Mouse (Mus musculus): ENCODE measurements around the gene Cpped1. TPM values are rescaled to one million over a fixed set of nuclear protein-coding genes. Genes with fewer than 3 reads are reported as not detected.

The Cpped1 gene
- total and polyA plus RNA-seq, 3 experiments = 13.6 to 34.6 (median 17.5) TPM

DNA sequence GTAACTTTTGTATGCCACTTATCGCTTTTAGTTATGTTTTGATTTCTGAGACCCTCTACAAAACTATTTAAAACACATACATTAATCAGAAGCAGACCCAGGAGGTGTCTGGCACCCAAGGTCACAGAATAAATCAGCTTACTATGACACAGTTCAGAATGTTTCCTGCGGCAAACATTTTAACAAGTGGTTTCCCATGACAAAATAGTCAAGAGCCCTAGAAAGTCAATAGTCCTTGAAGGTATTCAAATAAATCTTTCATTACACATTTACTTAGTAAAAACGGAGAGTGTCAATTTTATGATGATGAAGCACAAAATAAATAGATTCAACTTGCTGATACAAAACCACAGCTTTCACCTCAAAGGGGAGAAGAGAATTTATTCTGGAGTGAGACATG, 19.5 kb downstream of the Cpped1 start:
- Histone ChIP-seq H3K79me2 (replicated peaks; ENCODE audit: control insufficient read depth, extremely low read depth, insufficient read depth, poor library complexity, severe bottlenecking) (no peaks in the 10 kb centered on the region), H3K4me3 (replicated peaks in 1 of 3; ENCODE audit: low read depth in 2 of 3, low read length in 2 of 3, poor library complexity in 1 of 3) (no peak overlapping the region), H3K9ac (ENCODE audit: insufficient read depth, low read depth) (no peak overlapping the region), H3K36me3 (replicated peaks in 1 of 2; ENCODE audit: control insufficient read depth in 1 of 2, insufficient read depth in 1 of 2, low read length in 1 of 2) (peaks cover 21 to 60% of the 10 kb centered on the region in 2 experiments), H3K4me1 (ENCODE audit: control insufficient read depth in 1 of 2, insufficient read depth in 2 of 2) (peaks cover 0 to 4% of the 10 kb centered on the region in 2 experiments; a peak in 1 of 4 replicates), H3K27ac (ENCODE audit: insufficient read depth, low read depth) (no peak overlapping the region), H3K9me3 (replicated peaks; ENCODE audit: low read length) (peaks cover 2% of the 10 kb centered on the region), H3K27me3 (replicated peaks) (no peaks in the 10 kb centered on the region), H3K4me2 (ENCODE audit: insufficient read depth, low read depth, poor library complexity, severe bottlenecking) (no peak overlapping the region)
- in situ Hi-C loops (cut with MboI; ENCODE audit: low pct_ligation_motif_present, low pct_unique_long_range_greater_than_20kb, low sequenced_read_pairs) (no loop called here), dilution Hi-C loops (cut with MboI; ENCODE audit: extremely low pct_ligation_motif_present, extremely low pct_unique_long_range_greater_than_20kb, low sequenced_read_pairs) (no loop called here)
- no peak for DNase-seq (ENCODE audit: extremely low read depth)
- no peak for TF ChIP-seq SIN3A (IDR thresholded peaks at IDR 0.05; ENCODE audit: low read length)
- no peak for TF ChIP-seq BHLHE40 (IDR thresholded peaks at IDR 0.05; ENCODE audit: low read depth, low read length)
- no peak for TF ChIP-seq ZKSCAN1 (IDR thresholded peaks at IDR 0.05; ENCODE audit: borderline replicate concordance, low read depth, low read length)
- no peak for TF ChIP-seq UBTF (IDR thresholded peaks at IDR 0.05; ENCODE audit: low read depth, low read length)
- TF ChIP-seq CTCF (conservative IDR thresholded peaks at IDR 0.05 in 1 of 2, IDR thresholded peaks at IDR 0.05 in 1 of 2; ENCODE audit: low read depth in 2 of 2, low read length in 2 of 2) = no peak
- TF ChIP-seq KAT2A (IDR thresholded peaks at IDR 0.05; ENCODE audit: insufficient replicate concordance, low read length) = no peak
- TF ChIP-seq PAX5 (IDR thresholded peaks at IDR 0.05; ENCODE audit: low read length) = no peak
- TF ChIP-seq ZMIZ1 (IDR thresholded peaks at IDR 0.05; ENCODE audit: low read depth, low read length) = no peak
- TF ChIP-seq ZC3H11A (IDR thresholded peaks at IDR 0.05; ENCODE audit: low read depth, low read length) = no peak
- TF ChIP-seq RAD21 (IDR thresholded peaks at IDR 0.05; ENCODE audit: low read depth, low read length) = no peak

DNA sequence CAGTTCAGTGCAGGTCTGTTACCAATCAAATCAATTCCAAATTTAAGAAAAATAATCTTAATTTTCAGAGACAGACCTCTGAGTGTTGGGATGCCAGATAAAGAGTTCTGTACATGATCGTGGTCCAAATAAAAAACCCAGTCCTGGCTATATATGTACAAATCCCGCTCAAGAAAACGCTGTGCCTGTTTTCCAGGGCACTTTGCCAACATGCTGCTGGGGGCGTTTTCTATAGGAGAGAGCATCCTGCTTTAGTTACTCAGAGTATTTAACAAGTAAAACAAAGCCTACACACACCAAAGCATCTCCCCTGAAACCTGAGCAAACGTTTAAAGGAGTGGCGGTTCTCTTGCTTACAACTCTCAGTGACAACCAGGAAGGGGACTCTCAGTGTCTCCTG, 27.4 kb downstream of the Cpped1 start:
- H3K4me2 ChIP-seq (ENCODE audit: insufficient read depth, low read depth, poor library complexity, severe bottlenecking) = no peak overlapping the region
- H3K9me3 ChIP-seq (replicated peaks; ENCODE audit: low read length) = no peaks in the 10 kb centered on the region
- H3K27me3 ChIP-seq (replicated peaks) = no peaks in the 10 kb centered on the region
- H3K9ac ChIP-seq (ENCODE audit: insufficient read depth, low read depth) = no peak overlapping the region
- no peak overlapping the region for H3K4me3 ChIP-seq (replicated peaks in 1 of 3; ENCODE audit: low read depth in 2 of 3, low read length in 2 of 3, poor library complexity in 1 of 3)
- no peaks in the 10 kb centered on the region for H3K79me2 ChIP-seq (replicated peaks; ENCODE audit: control insufficient read depth, extremely low read depth, insufficient read depth, poor library complexity, severe bottlenecking)
- no peak for TF ChIP-seq GABPA (IDR thresholded peaks at IDR 0.05; ENCODE audit: insufficient replicate concordance, low read depth, low read length)
- TF ChIP-seq TBP (conservative IDR thresholded peaks at IDR 0.05; ENCODE audit: low read depth, low read length) = no peak
- no peak for TF ChIP-seq UBTF (IDR thresholded peaks at IDR 0.05; ENCODE audit: low read depth, low read length)
- TF ChIP-seq POLR2AphosphoS2 (IDR thresholded peaks at IDR 0.05; ENCODE audit: low read depth, low read length) = no peak
- no peak for TF ChIP-seq SIN3A (IDR thresholded peaks at IDR 0.05; ENCODE audit: low read length)
- no peak for TF ChIP-seq CHD1 (IDR thresholded peaks at IDR 0.05; ENCODE audit: low read depth, low read length)
- no peak for TF ChIP-seq MAX (IDR thresholded peaks at IDR 0.05; ENCODE audit: low read length)
- no peak for TF ChIP-seq ZC3H11A (IDR thresholded peaks at IDR 0.05; ENCODE audit: low read depth, low read length)
- TF ChIP-seq ZMIZ1 (IDR thresholded peaks at IDR 0.05; ENCODE audit: low read depth, low read length) = no peak
- no peak for TF ChIP-seq MXI1 (IDR thresholded peaks at IDR 0.05; ENCODE audit: low read depth, low read length)
- no peak for TF ChIP-seq MAFK (IDR thresholded peaks at IDR 0.05; ENCODE audit: insufficient replicate concordance, low read length)
- no peak for TF ChIP-seq ZNF384 (IDR thresholded peaks at IDR 0.05; ENCODE audit: low read depth, low read length)
- TF ChIP-seq ELF1 (IDR thresholded peaks at IDR 0.05; ENCODE audit: low read depth, low read length) = no peak
- no peak overlapping the region for H3K27ac ChIP-seq (ENCODE audit: insufficient read depth, low read depth)
- DNase-seq (ENCODE audit: extremely low read depth) = no peak
- peaks cover 25 to 75% of the 10 kb centered on the region in 2 experiments for H3K36me3 ChIP-seq (replicated peaks in 1 of 2; ENCODE audit: control insufficient read depth in 1 of 2, insufficient read depth in 1 of 2, low read length in 1 of 2)
- H3K4me1 ChIP-seq (ENCODE audit: control insufficient read depth in 1 of 2, insufficient read depth in 2 of 2) = peaks cover 0 to 4% of the 10 kb centered on the region in 2 experiments; a peak in 1 of 4 replicates
- dilution Hi-C loops (cut with MboI; ENCODE audit: extremely low pct_ligation_motif_present, extremely low pct_unique_long_range_greater_than_20kb, low sequenced_read_pairs) = no loop called here
- in situ Hi-C loops (cut with MboI; ENCODE audit: low pct_ligation_motif_present, low pct_unique_long_range_greater_than_20kb, low sequenced_read_pairs) = no loop called here

Measured in CH12.LX (cell line).